Mouse (Mus musculus) neural tube, embryonic 13.5 days (tissue): ENCODE data around the gene Atp5e. TPM values are rescaled to one million over a fixed set of nuclear protein-coding genes. Genes with fewer than 3 reads are reported as not detected.

Experiments used
- ATAC-seq: fragments of 200-750 bp; cut with Nextera tagmentation; 2 replicates; pipeline ENCODE4 v1.8.0; 2017; ENCODE audit warnings: low read depth, mild to moderate bottlenecking, moderate TSS enrichment, moderate library complexity
- H3K27ac ChIP-seq: fragments of 300-500 bp; sonication (generic); replicated peaks from 2 replicates; pipeline ENCODE4 v1.5.1; 2015; ENCODE audit warnings: moderate library complexity, mild to moderate bottlenecking, inconsistent platforms
- H3K27me3 ChIP-seq: fragments of 300-500 bp; sonication (generic); 2 replicates; pipeline ENCODE4 v1.6.1; 2015; ENCODE audit warnings: mild to moderate bottlenecking, inconsistent platforms
- H3K36me3 ChIP-seq: fragments of 300-500 bp; sonication (generic); 2 replicates; pipeline ENCODE4 v1.6.1; 2015; ENCODE audit warnings: mild to moderate bottlenecking, inconsistent platforms
- H3K4me1 ChIP-seq: fragments of 300-500 bp; sonication (generic); replicated peaks from 2 replicates; pipeline ENCODE4 v1.6.1; 2015; ENCODE audit warnings: inconsistent platforms
- H3K4me2 ChIP-seq: fragments of 300-500 bp; sonication (generic); 2 replicates; pipeline ENCODE4 v1.6.1; 2015; ENCODE audit warnings: inconsistent platforms, mild to moderate bottlenecking, moderate library complexity
- H3K4me3 ChIP-seq: fragments of 300-500 bp; sonication (generic); 2 replicates; pipeline ENCODE4 v1.5.1; 2015; ENCODE audit warnings: mild to moderate bottlenecking, inconsistent platforms
- H3K9ac ChIP-seq: fragments of 300-500 bp; sonication (generic); 2 replicates; pipeline ENCODE4 v1.6.1; 2015; ENCODE audit warnings: moderate library complexity, mild to moderate bottlenecking, inconsistent platforms
- H3K9me3 ChIP-seq: fragments of 300-500 bp; sonication (generic); 2 replicates; pipeline ENCODE4 v1.6.1; 2016; ENCODE audit warnings: inconsistent platforms
- WGBS: fragments of 180-500 bp; shearing (Covaris S2); methylation state at CpG from one replicate; pipeline ENCODE4 v1.1.7; 2015; 5-methylcytosine and 5-hydroxymethylcytosine counted together
- polyA plus RNA-seq: library from polyadenylated mRNA; unstranded; fragments of >200 nt; fragmentation: Nextera tagmentation; extraction: Ambion mirVana; gene quantifications from 2 replicates; pipeline ENCODE4 v1.2.1, GENCODE M21; 2015

Atp5e gene
- polyA plus RNA-seq, 1 experiment from 2014 or later, result 807 TPM

- 87% methylated on average over 5 of the region's 5 CpGs for WGBS
- H3K9ac ChIP-seq, result peak overlapping the region; percentile 66
- ATAC-seq, result no peak
- H3K27ac ChIP-seq, result no peak overlapping the region
- H3K9me3 ChIP-seq, result no peaks in the 10 kb centered on the region
- H3K4me1 ChIP-seq, result peaks cover 18% of the 10 kb centered on the region
- H3K4me3 ChIP-seq, result peak overlapping the region; percentile 90
- H3K4me2 ChIP-seq, result peak overlapping the region; percentile 76
- no peaks in the 10 kb centered on the region for H3K27me3 ChIP-seq
- peaks cover 7% of the 10 kb centered on the region; the same call in 1 of the 2 replicates for H3K36me3 ChIP-seq
Measured at GRCm38 (mm10) chr2:174473550-174473927, 9.6 kb upstream of the Atp5e start.

GRCm38 (mm10) chr2:174472818-174473549 lies 9.1 kb upstream of the Atp5e start, which contains the start of gene Prelid3b:
Gene Prelid3b (minus strand): TSS chr2:174473081.
- Histone ChIP-seq H3K9ac (peak within 1 kb of the TSS; percentile 85), H3K27ac (peak within 1 kb of the TSS; percentile 65), H3K4me2 (peak within 1 kb of the TSS; percentile 76), H3K36me3 (peaks cover 12% of the 10 kb centered on the region), H3K4me3 (peak within 1 kb of the TSS; percentile 90), H3K27me3 (no peaks in the 10 kb centered on the region), H3K4me1 (peaks cover 18% of the 10 kb centered on the region), H3K9me3 (no peaks in the 10 kb centered on the region)
- peak; percentile 98 for ATAC-seq
- WGBS, result 1% methylated on average over 53 of the region's 53 CpGs

- Histone ChIP-seq H3K4me3 (peak overlapping the region; percentile 90), H3K36me3 (peaks cover 16% of the 10 kb centered on the region), H3K4me2 (peak overlapping the region; percentile 76), H3K27me3 (no peaks in the 10 kb centered on the region), H3K4me1 (peaks cover 18% of the 10 kb centered on the region), H3K27ac (peak overlapping the region; percentile 65), H3K9me3 (no peaks in the 10 kb centered on the region), H3K9ac (peak overlapping the region; percentile 85)
- 8% methylated on average over 30 of the region's 30 CpGs for WGBS
- ATAC-seq, result peak; percentile 54; the same call in 1 of the 2 replicates
Measured at GRCm38 (mm10) chr2:174472407-174472806, 8.5 kb upstream of the Atp5e start.

GRCm38 (mm10) chr2:174470786-174471405 lies 7.0 kb upstream of the Atp5e start:
- WGBS, result 92% methylated on average over 7 of the region's 7 CpGs
- no peak overlapping the region for H3K9ac ChIP-seq
- no peaks in the 10 kb centered on the region for H3K27me3 ChIP-seq
- no peak overlapping the region for H3K4me2 ChIP-seq
- H3K9me3 ChIP-seq, result no peaks in the 10 kb centered on the region
- no peak overlapping the region for H3K4me3 ChIP-seq
- no peak for ATAC-seq
- H3K4me1 ChIP-seq, result peaks cover 18% of the 10 kb centered on the region
- no peak overlapping the region for H3K27ac ChIP-seq
- peaks cover 31% of the 10 kb centered on the region for H3K36me3 ChIP-seq

GRCm38 (mm10) chr2:174470333-174470732 lies 6.4 kb upstream of the Atp5e start:
- Histone ChIP-seq H3K4me2 (no peak overlapping the region), H3K9ac (no peak overlapping the region), H3K4me3 (no peak overlapping the region), H3K9me3 (no peaks in the 10 kb centered on the region), H3K36me3 (peaks cover 36% of the 10 kb centered on the region), H3K4me1 (peaks cover 18% of the 10 kb centered on the region), H3K27ac (no peak overlapping the region), H3K27me3 (no peaks in the 10 kb centered on the region)
- ATAC-seq, result no peak
- 85% methylated on average over 4 of the region's 4 CpGs for WGBS

- Histone ChIP-seq H3K9me3 (no peaks in the 10 kb centered on the region), H3K27me3 (no peaks in the 10 kb centered on the region), H3K27ac (peak overlapping the region; percentile 72; the same call in 1 of the 2 replicates), H3K9ac (peak overlapping the region; percentile 89), H3K4me1 (peaks cover 12% of the 10 kb centered on the region), H3K4me3 (peak overlapping the region; percentile 79), H3K4me2 (peak overlapping the region; percentile 97), H3K36me3 (peaks cover 60% of the 10 kb centered on the region)
- peak; percentile 62 for ATAC-seq
- 46% methylated on average over 10 of the region's 10 CpGs for WGBS
Measured at GRCm38 (mm10) chr2:174463370-174463769, 535 bp downstream of the Atp5e start.

- ATAC-seq, result no peak
- Histone ChIP-seq H3K4me3 (no peak overlapping the region), H3K4me1 (peaks cover 12% of the 10 kb centered on the region), H3K4me2 (no peak overlapping the region), H3K27ac (no peak overlapping the region), H3K36me3 (peaks cover 30% of the 10 kb centered on the region), H3K9me3 (no peaks in the 10 kb centered on the region), H3K9ac (no peak overlapping the region), H3K27me3 (no peaks in the 10 kb centered on the region)
- WGBS, result 64% methylated on average over 2 of the region's 2 CpGs
Measured at GRCm38 (mm10) chr2:174459365-174459764, 4.5 kb downstream of the Atp5e start.

- Histone ChIP-seq H3K27ac (no peak overlapping the region), H3K36me3 (no peaks in the 10 kb centered on the region), H3K4me3 (no peak overlapping the region), H3K4me2 (no peak overlapping the region), H3K9ac (no peak overlapping the region), H3K4me1 (no peaks in the 10 kb centered on the region), H3K9me3 (no peaks in the 10 kb centered on the region), H3K27me3 (no peaks in the 10 kb centered on the region)
- ATAC-seq, result no peak
- WGBS, result 76% methylated on average over 7 of the region's 7 CpGs
Measured at GRCm38 (mm10) chr2:174453681-174454080, 10.2 kb downstream of the Atp5e start.

- WGBS, result 78% methylated on average over 4 of the region's 4 CpGs
- Histone ChIP-seq H3K9ac (no peak within 1 kb of the TSS), H3K4me3 (no peak within 1 kb of the TSS), H3K9me3 (no peaks in the 10 kb centered on the region), H3K36me3 (no peaks in the 10 kb centered on the region), H3K27me3 (no peaks in the 10 kb centered on the region), H3K4me1 (no peaks in the 10 kb centered on the region), H3K27ac (no peak within 1 kb of the TSS), H3K4me2 (no peak within 1 kb of the TSS)
- no peak for ATAC-seq
Measured at GRCm38 (mm10) chr2:174450353-174450752, 13.6 kb downstream of the Atp5e start, which contains the start of gene Tubb1. Gene Tubb1 (plus strand): TSS chr2:174450695.

GRCm38 (mm10) chr2:174448405-174448804 lies 15.5 kb downstream of the Atp5e start:
- no peak for ATAC-seq
- WGBS, result 88% methylated on average over 4 of the region's 4 CpGs
- no peaks in the 10 kb centered on the region for H3K27me3 ChIP-seq
- no peak overlapping the region for H3K9ac ChIP-seq
- no peaks in the 10 kb centered on the region for H3K36me3 ChIP-seq
- H3K9me3 ChIP-seq, result no peaks in the 10 kb centered on the region
- no peak overlapping the region for H3K27ac ChIP-seq
- no peak overlapping the region for H3K4me2 ChIP-seq
- H3K4me3 ChIP-seq, result no peak overlapping the region
- H3K4me1 ChIP-seq, result no peaks in the 10 kb centered on the region

- H3K9me3 ChIP-seq, result no peaks in the 10 kb centered on the region
- no peak for ATAC-seq
- H3K9ac ChIP-seq, result no peak overlapping the region
- H3K4me1 ChIP-seq, result no peaks in the 10 kb centered on the region
- no peak overlapping the region for H3K4me2 ChIP-seq
- no peak overlapping the region for H3K27ac ChIP-seq
- WGBS, result 72% methylated on average over 8 of the region's 8 CpGs
- H3K4me3 ChIP-seq, result no peak overlapping the region
- H3K27me3 ChIP-seq, result no peaks in the 10 kb centered on the region
- no peaks in the 10 kb centered on the region for H3K36me3 ChIP-seq
Measured at GRCm38 (mm10) chr2:174446905-174447304, 17.0 kb downstream of the Atp5e start.

- no peak overlapping the region for H3K9ac ChIP-seq
- no peak overlapping the region for H3K4me3 ChIP-seq
- no peaks in the 10 kb centered on the region for H3K4me1 ChIP-seq
- H3K4me2 ChIP-seq, result no peak overlapping the region
- no peak overlapping the region for H3K27ac ChIP-seq
- 56% methylated on average over 7 of the region's 7 CpGs for WGBS
- no peak for ATAC-seq
- no peaks in the 10 kb centered on the region for H3K9me3 ChIP-seq
- H3K36me3 ChIP-seq, result no peaks in the 10 kb centered on the region
- no peaks in the 10 kb centered on the region for H3K27me3 ChIP-seq
Measured at GRCm38 (mm10) chr2:174446492-174446891, 17.4 kb downstream of the Atp5e start.
